Mouse (Mus musculus) ES-E14 (cell line): ENCODE data around the gene Clmn.

Experiments
- CHD2 ChIP-seq: IDR thresholded peaks from 2 replicates; pipeline ENCODE4 v1.6.1; 2014; ENCODE audit warnings: mild to moderate bottlenecking, low read depth, low read length, inconsistent platforms
- HCFC1 ChIP-seq: IDR thresholded peaks from 2 replicates; pipeline ENCODE4 v1.6.1; 2012; ENCODE audit warnings: low read length, inconsistent platforms, borderline replicate concordance; ENCODE audit not compliant: insufficient read depth
- MAFK ChIP-seq: IDR thresholded peaks from 2 replicates; pipeline ENCODE4 v1.6.1; 2014; ENCODE audit warnings: mild to moderate bottlenecking, low read depth, low read length, inconsistent platforms; ENCODE audit not compliant: insufficient read depth
- ZC3H11A ChIP-seq: IDR thresholded peaks from 2 replicates; pipeline ENCODE4 v1.6.1; 2012; ENCODE audit warnings: low read depth, mild to moderate bottlenecking, inconsistent platforms, low read length, borderline replicate concordance
- ZNF384 ChIP-seq: IDR thresholded peaks from 2 replicates; pipeline ENCODE4 v1.6.1; 2012; ENCODE audit warnings: low read depth, low read length, inconsistent platforms

GRCm38 (mm10) chr12:104751331-104751813 is 113.5 kb downstream of the Clmn start:
- TF ChIP-seq ZNF384: no peak
- no peak for TF ChIP-seq ZC3H11A
- no peak for TF ChIP-seq MAFK
- no peak for TF ChIP-seq CHD2
- no peak for TF ChIP-seq HCFC1
